7 mouse cellular contexts compared by ENCODE assay signal in the genomic region with DNA sequence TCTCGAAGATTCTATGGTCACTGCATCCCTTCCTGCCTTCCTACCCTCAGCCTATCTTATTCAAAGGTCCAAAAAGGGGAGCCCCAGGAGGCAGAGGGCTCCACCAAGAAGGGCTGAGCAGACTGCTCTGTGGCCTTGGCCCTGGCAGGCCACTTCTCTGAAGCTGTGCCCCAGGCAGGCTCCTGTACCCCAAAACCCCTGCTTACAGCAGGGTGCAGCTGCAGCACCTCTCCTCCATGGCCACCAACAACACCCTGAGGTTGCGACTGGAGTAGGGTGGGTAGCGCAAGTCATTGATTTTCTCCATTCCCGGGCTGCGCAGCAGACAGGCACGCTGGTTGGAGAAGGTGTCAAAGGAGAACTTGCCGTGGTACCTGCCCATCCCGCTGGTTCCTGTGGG. TPM values are rescaled to one million over a fixed set of nuclear protein-coding genes. Genes with fewer than 3 reads are reported as not detected.
A peak's percentile ranks its signal among the peaks of the same experiment; 100 is the strongest.
DNase-seq lines count a peak whose midpoint lies in the region; ATAC-seq and TF ChIP-seq lines count a peak whose summit lies in the region.

No protein-coding gene starts in this region.

- no peaks in the 10 kb centered on the region for H3K27me3 ChIP-seq in lung, embryonic 14.5 days (ENCODE audit: insufficient read depth, low read length)
- H3K27me3 ChIP-seq in embryonic facial prominence, embryonic 15.5 days, result no peaks in the 10 kb centered on the region
- H3K27me3 ChIP-seq in intestine, postnatal 0 days (replicated peaks; ENCODE audit: control insufficient read depth, insufficient read depth, low read length), result no peaks in the 10 kb centered on the region
- no peaks in the 10 kb centered on the region for H3K27me3 ChIP-seq in neural tube, embryonic 14.5 days (ENCODE audit: control insufficient read depth, insufficient read depth, low read length)

- H3K9ac ChIP-seq in lung, embryonic 14.5 days, result peak overlapping the region; percentile 58
- no peak overlapping the region for H3K9ac ChIP-seq in embryonic facial prominence, embryonic 15.5 days
- H3K9ac ChIP-seq in intestine, postnatal 0 days (ENCODE audit: low read depth, low read length), result 0 out of 2 replicates have a peak overlapping the region, but pooled peaks have one; percentile 57
- peak overlapping the region; percentile 54 for H3K9ac ChIP-seq in neural tube, embryonic 14.5 days (replicated peaks; ENCODE audit: low read depth, low read length)

- H3K4me1 ChIP-seq in lung, embryonic 14.5 days (ENCODE audit: insufficient read depth), result peaks cover 6% of the 10 kb centered on the region
- H3K4me1 ChIP-seq in lung, adult 2 months (ENCODE audit: control insufficient read depth, insufficient read depth, low read length), result peaks cover 8% of the 10 kb centered on the region; the same call in 1 of the 2 replicates
- peaks cover 17% of the 10 kb centered on the region for H3K4me1 ChIP-seq in embryonic facial prominence, embryonic 15.5 days
- H3K4me1 ChIP-seq in intestine, postnatal 0 days (replicated peaks; ENCODE audit: control insufficient read depth, insufficient read depth, low read length), result 0 out of 2 replicates have a peak, but pooled peaks cover 13% of the 10 kb centered on the region
- peaks cover 13% of the 10 kb centered on the region for H3K4me1 ChIP-seq in neural tube, embryonic 14.5 days (ENCODE audit: control insufficient read depth, insufficient read depth, low read length)

- TF ChIP-seq POLR2A in lung, adult 2 months (IDR thresholded peaks at IDR 0.05; ENCODE audit: borderline replicate concordance, extremely low read depth, low read depth, low read length), result no peak

- 85% methylated on average over 8 of the region's 8 CpGs for WGBS in lung, embryonic 14.5 days
- WGBS in lung, adult 2 months, result 84% methylated on average over 8 of the region's 8 CpGs
- WGBS in embryonic facial prominence, embryonic 15.5 days, result 85% methylated on average over 8 of the region's 8 CpGs
- WGBS in intestine, postnatal 0 days, result 78% methylated on average over 8 of the region's 8 CpGs
- WGBS in neural tube, embryonic 14.5 days, result 87% methylated on average over 8 of the region's 8 CpGs

- TF ChIP-seq CTCF in lung, embryonic 14.5 days (IDR thresholded peaks at IDR 0.05; ENCODE audit: low read depth), result no peak
- no peak for TF ChIP-seq CTCF in lung, adult 2 months (IDR thresholded peaks at IDR 0.05; ENCODE audit: insufficient read depth, low read length)
- no peak for TF ChIP-seq CTCF in intestine, postnatal 0 days (IDR thresholded peaks at IDR 0.05; ENCODE audit: low read depth)

- no peak for ATAC-seq in lung, embryonic 14.5 days (ENCODE audit: insufficient read depth)
- no peak for ATAC-seq in embryonic facial prominence, embryonic 15.5 days (ENCODE audit: insufficient number of reproducible peaks, low FRiP score, low TSS enrichment, low read depth)
- ATAC-seq in intestine, postnatal 0 days, result no peak
- ATAC-seq in neural tube, embryonic 14.5 days (ENCODE audit: low read depth), result no peak

- H3K36me3 ChIP-seq in lung, embryonic 14.5 days (ENCODE audit: insufficient read depth), result peaks cover 27% of the 10 kb centered on the region
- H3K36me3 ChIP-seq in embryonic facial prominence, embryonic 15.5 days, result peaks cover 27% of the 10 kb centered on the region
- peaks cover 23% of the 10 kb centered on the region for H3K36me3 ChIP-seq in intestine, postnatal 0 days (ENCODE audit: control insufficient read depth, insufficient read depth)
- H3K36me3 ChIP-seq in neural tube, embryonic 14.5 days (ENCODE audit: control insufficient read depth, insufficient read depth, low read length), result peaks cover 12% of the 10 kb centered on the region; the same call in 1 of the 2 replicates

- no peak for DNase-seq in lung, embryonic 14.5 days
- no peak for DNase-seq in lung, adult 2 months
- DNase-seq in ovary, postnatal 36 days (ENCODE audit: low spot score), result no peak
- no peak for DNase-seq in thymus, adult 18-20 months

- H3K4me2 ChIP-seq in lung, embryonic 14.5 days, result peak overlapping the region; percentile 79
- H3K4me2 ChIP-seq in embryonic facial prominence, embryonic 15.5 days (replicated peaks), result peak overlapping the region; percentile 85
- H3K4me2 ChIP-seq in intestine, postnatal 0 days (replicated peaks; ENCODE audit: low read depth), result peak overlapping the region; percentile 77
- peak overlapping the region; percentile 79 for H3K4me2 ChIP-seq in neural tube, embryonic 14.5 days (ENCODE audit: low read depth, low read length)

- H3K27ac ChIP-seq in lung, embryonic 14.5 days (ENCODE audit: low read depth), result peak overlapping the region; percentile 73; the same call in 1 of the 2 replicates
- H3K27ac ChIP-seq in embryonic facial prominence, embryonic 15.5 days (replicated peaks), result no peak overlapping the region
- 0 out of 2 replicates have a peak overlapping the region, but pooled peaks have one; percentile 64 for H3K27ac ChIP-seq in intestine, postnatal 0 days (ENCODE audit: low read depth, low read length)
- H3K27ac ChIP-seq in neural tube, embryonic 14.5 days (ENCODE audit: low read depth, low read length), result no peak overlapping the region

- no peaks in the 10 kb centered on the region for H3K9me3 ChIP-seq in lung, embryonic 14.5 days (ENCODE audit: low read depth, low read length)
- no peaks in the 10 kb centered on the region for H3K9me3 ChIP-seq in embryonic facial prominence, embryonic 15.5 days (replicated peaks)
- H3K9me3 ChIP-seq in intestine, postnatal 0 days (ENCODE audit: control insufficient read depth), result no peaks in the 10 kb centered on the region
- no peaks in the 10 kb centered on the region for H3K9me3 ChIP-seq in neural tube, embryonic 14.5 days (ENCODE audit: control insufficient read depth, low read length)

- H3K4me3 ChIP-seq in lung, embryonic 14.5 days (ENCODE audit: low read depth, low read length), result peak overlapping the region; percentile 58
- H3K4me3 ChIP-seq in lung, adult 2 months (replicated peaks; ENCODE audit: extremely low read depth, low read depth, low read length), result no peak overlapping the region
- H3K4me3 ChIP-seq in embryonic facial prominence, embryonic 15.5 days (replicated peaks), result peak overlapping the region; percentile 79
- H3K4me3 ChIP-seq in intestine, postnatal 0 days (ENCODE audit: low read depth, low read length), result peak overlapping the region; percentile 65
- H3K4me3 ChIP-seq in neural tube, embryonic 14.5 days (ENCODE audit: low read depth, low read length), result peak overlapping the region; percentile 68

RNA-seq across cellular contexts. Expression of a gene that starts 1.1 kb away (rescaled TPM):
- polyA plus RNA-seq in lung, embryonic 14.5 days (2014; fragmentation: Nextera tagmentation; extraction: Ambion mirVana), result 326 and 335 TPM in 2 replicates
- 157 and 189 TPM in 2 replicates for polyA plus RNA-seq in lung, adult 2 months (2012; rRNA removed)
- polyA plus RNA-seq in embryonic facial prominence, embryonic 15.5 days (2015; fragmentation: Nextera tagmentation; extraction: Ambion mirVana), result 255 and 269 TPM in 2 replicates
- 303 and 317 TPM in 2 replicates for polyA plus RNA-seq in intestine, postnatal 0 days (2015; fragmentation: Nextera tagmentation; extraction: Ambion mirVana)
- 316 and 358 TPM in 2 replicates for polyA plus RNA-seq in neural tube, embryonic 14.5 days (2014; fragmentation: Nextera tagmentation; extraction: Ambion mirVana)

RNA-seq across cellular contexts. Expression of a gene that starts 6.8 kb away (rescaled TPM):
- polyA plus RNA-seq in lung, embryonic 14.5 days (2014; fragmentation: Nextera tagmentation; extraction: Ambion mirVana), result 31.7 and 36.0 TPM in 2 replicates
- 157 and 164 TPM in 2 replicates for polyA plus RNA-seq in lung, adult 2 months (2012; rRNA removed)
- polyA plus RNA-seq in embryonic facial prominence, embryonic 15.5 days (2015; fragmentation: Nextera tagmentation; extraction: Ambion mirVana), result 57.5 and 64.3 TPM in 2 replicates
- 76.2 and 83.0 TPM in 2 replicates for polyA plus RNA-seq in intestine, postnatal 0 days (2015; fragmentation: Nextera tagmentation; extraction: Ambion mirVana)
- 8.6 and 16.7 TPM in 2 replicates for polyA plus RNA-seq in neural tube, embryonic 14.5 days (2014; fragmentation: Nextera tagmentation; extraction: Ambion mirVana)

RNA-seq across cellular contexts. Expression of a gene that starts 15.9 kb away (rescaled TPM):
- polyA plus RNA-seq in lung, embryonic 14.5 days (2014; fragmentation: Nextera tagmentation; extraction: Ambion mirVana), result 3.0 and 3.6 TPM in 2 replicates
- 71.9 and 85.0 TPM in 2 replicates for polyA plus RNA-seq in lung, adult 2 months (2012; rRNA removed)
- 4.8 and 4.9 TPM in 2 replicates for polyA plus RNA-seq in embryonic facial prominence, embryonic 15.5 days (2015; fragmentation: Nextera tagmentation; extraction: Ambion mirVana)
- polyA plus RNA-seq in intestine, postnatal 0 days (2015; fragmentation: Nextera tagmentation; extraction: Ambion mirVana), result 16.1 and 17.4 TPM in 2 replicates
- polyA plus RNA-seq in neural tube, embryonic 14.5 days (2014; fragmentation: Nextera tagmentation; extraction: Ambion mirVana), result 2.1 and 3.1 TPM in 2 replicates

RNA-seq across cellular contexts. Expression of a gene that starts 21.3 kb away (rescaled TPM):
- 13.3 and 14.8 TPM in 2 replicates for polyA plus RNA-seq in lung, embryonic 14.5 days (2014; fragmentation: Nextera tagmentation; extraction: Ambion mirVana)
- 169 and 180 TPM in 2 replicates for polyA plus RNA-seq in lung, adult 2 months (2012; rRNA removed)
- 27.7 and 30.0 TPM in 2 replicates for polyA plus RNA-seq in embryonic facial prominence, embryonic 15.5 days (2015; fragmentation: Nextera tagmentation; extraction: Ambion mirVana)
- 28.3 and 29.2 TPM in 2 replicates for polyA plus RNA-seq in intestine, postnatal 0 days (2015; fragmentation: Nextera tagmentation; extraction: Ambion mirVana)
- 4.6 and 8.9 TPM in 2 replicates for polyA plus RNA-seq in neural tube, embryonic 14.5 days (2014; fragmentation: Nextera tagmentation; extraction: Ambion mirVana)

RNA-seq across cellular contexts. Expression of a gene that starts 44.8 kb away (rescaled TPM):
- not detected in 2 replicates for polyA plus RNA-seq in lung, embryonic 14.5 days (2014; fragmentation: Nextera tagmentation; extraction: Ambion mirVana)
- polyA plus RNA-seq in lung, adult 2 months (2012; rRNA removed), result 0.08 and 0.21 TPM in 2 replicates
- 2.8 and 3.2 TPM in 2 replicates for polyA plus RNA-seq in embryonic facial prominence, embryonic 15.5 days (2015; fragmentation: Nextera tagmentation; extraction: Ambion mirVana)
- not detected in 2 replicates for polyA plus RNA-seq in intestine, postnatal 0 days (2015; fragmentation: Nextera tagmentation; extraction: Ambion mirVana)
- not detected in 2 replicates for polyA plus RNA-seq in neural tube, embryonic 14.5 days (2014; fragmentation: Nextera tagmentation; extraction: Ambion mirVana)

Comparison
In these comparisons a context has a peak if more than half of its experiments do, and no peak if none do; other contexts are left out.
1. H3K27ac ChIP-seq: peak in lung, embryonic 14.5 days (single experiment) and intestine, postnatal 0 days (single experiment); none in embryonic facial prominence, embryonic 15.5 days (single experiment) and neural tube, embryonic 14.5 days (single experiment).
2. Peak in every context shown above with its lines, with median percentiles within 50 percentile points of each other: H3K4me2 ChIP-seq.